Mouse (Mus musculus) erythroblast, embryonic 14.5 days (primary cell): ENCODE results near the gene G430095P16Rik.

Experiments
- GATA1 ChIP-seq: IDR thresholded peaks from 2 replicates; pipeline ENCODE4 v1.6.1; 2012; ENCODE audit warnings: low read length, inconsistent platforms, mixed read lengths
- TAL1 ChIP-seq: IDR thresholded peaks from 3 replicates; pipeline ENCODE4 v1.6.1; 2012; ENCODE audit warnings: low read length, inconsistent platforms, mixed read lengths

DNA sequence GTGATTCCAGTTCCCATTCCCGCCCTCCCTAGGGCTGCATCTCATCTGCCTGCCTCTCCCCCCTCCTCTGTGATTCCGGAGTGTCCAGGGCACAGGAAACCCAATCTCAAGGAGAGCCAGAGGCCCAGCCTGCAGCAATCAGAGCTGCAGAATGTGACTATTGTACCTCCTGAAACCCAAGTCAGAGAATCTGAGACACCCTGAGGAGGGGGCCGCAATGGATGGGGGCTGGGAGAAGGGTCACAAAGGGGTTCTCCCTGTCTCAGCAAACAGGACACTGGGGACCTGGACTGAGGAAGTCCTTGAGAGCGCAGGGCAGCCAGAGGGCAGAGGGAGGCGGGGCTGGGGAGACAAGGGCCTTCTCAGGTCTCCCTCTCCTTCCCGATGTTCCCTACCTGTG, 10.2 kb downstream of the G430095P16Rik start:
- no peak for TF ChIP-seq TAL1
- no peak for TF ChIP-seq GATA1
